Mouse (Mus musculus): ENCODE results near the gene Cyp4v3.
A peak's percentile ranks its signal among the peaks of the same experiment; 100 is the strongest.

Gene Cyp4v3

DNA sequence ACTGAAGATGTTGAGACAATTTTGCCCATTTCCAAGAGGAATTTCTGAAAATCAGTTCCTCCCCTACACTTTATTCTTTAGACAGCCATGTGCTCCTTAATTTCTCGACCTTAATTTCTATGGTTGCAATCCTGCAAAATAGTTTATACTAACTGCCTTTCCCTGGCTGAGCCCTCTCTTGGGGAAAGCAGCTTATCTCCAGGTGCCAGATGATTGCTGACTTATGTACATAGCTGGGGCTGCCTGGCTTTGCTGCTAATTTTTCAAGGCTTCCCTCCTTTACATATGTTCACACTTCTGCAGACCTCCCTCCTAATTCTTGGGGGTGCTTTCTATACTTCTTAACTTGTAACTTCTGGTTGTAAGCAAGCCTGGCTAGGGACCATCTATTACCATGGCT, 12.1 kb downstream of the Cyp4v3 start:
- DNase-seq (ENCODE audit: low spot score in 2 of 2): no peak

DNA sequence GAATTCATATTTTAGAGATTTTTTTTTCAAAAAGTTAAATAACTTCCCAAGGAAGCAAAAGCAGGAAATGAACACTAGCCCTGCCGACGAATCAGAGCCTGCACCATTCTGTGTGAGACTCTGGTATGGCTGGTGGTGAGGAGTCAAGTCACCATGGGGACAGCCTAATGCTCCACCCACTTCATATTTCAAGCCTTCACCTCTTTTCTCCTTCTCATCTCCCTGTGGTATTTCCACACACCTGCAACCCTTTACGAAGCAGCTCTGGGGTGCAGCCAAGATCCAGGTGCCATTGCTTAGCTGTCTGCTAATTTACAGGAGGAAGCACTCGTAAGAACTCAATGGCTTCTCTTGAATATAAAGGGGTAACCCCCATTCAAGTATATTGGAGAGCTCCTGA, 22.0 kb downstream of the Cyp4v3 start:
- no peak for DNase-seq (ENCODE audit: low spot score in 2 of 2)

DNA sequence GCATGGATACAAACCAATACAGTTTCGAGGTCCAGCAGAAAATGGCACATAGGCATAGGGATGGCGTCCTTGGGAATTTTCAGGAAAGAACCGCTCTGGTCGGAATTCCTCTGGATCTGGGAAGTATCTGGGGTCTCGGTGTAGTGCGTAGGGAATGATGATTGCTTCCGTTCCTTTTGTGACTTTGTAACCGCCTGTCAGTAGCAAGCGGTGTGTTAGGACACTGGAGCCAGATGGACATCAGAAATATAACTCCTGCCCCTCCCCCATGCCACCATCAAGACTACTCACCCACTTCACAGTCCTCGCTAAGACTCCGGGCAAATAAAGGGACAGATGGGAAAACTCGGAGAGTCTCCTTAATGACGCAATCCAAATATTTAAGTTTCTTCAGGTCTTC, 24.6 kb downstream of the Cyp4v3 start, which contains the start of gene Gm45753:
Gene Gm45753, minus strand, starts transcription at position 101 of the 400 bp plus-strand sequence.
- no peak for DNase-seq (ENCODE audit: low spot score in 2 of 2)

DNA sequence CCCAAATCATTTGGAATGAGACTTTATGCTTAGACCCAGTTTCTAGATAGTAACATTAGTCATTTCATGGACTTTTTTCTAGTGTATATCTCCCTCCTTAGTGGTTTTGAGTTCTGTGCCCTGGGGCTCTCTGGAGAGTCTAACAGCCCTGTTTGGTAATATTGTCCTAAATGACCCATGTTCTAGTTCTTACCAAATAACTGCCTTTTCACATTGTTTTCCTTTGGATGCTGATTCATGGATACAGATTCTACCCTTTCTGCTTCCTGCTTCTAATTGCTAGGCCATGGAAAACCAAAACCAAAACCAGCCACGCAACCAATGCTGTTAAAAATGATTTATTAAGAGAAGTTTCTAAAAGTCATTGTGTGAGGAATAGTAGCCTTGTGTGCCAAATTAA, 27.5 kb downstream of the Cyp4v3 start:
- no peak for DNase-seq (ENCODE audit: low spot score in 2 of 2)

DNA sequence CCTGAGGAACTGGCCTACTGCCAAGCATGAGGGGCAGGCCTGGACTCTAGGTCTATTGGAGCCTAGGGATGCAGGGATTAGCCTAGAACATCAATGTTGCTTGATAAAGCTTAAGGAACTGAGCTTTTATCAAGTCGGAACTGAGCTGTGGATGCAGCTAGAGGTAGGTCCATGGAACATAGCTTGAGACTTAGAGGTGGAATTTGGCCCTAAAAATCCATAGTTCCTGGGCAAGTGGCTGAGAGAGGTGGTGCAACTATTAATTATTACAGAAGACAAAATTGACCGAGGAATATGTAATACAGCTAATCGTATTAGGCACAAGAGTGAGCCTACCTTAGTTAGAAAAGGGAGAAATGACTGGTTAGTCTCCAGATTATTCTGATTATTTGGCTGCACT, 28.7 kb downstream of the Cyp4v3 start:
- no peak for DNase-seq (ENCODE audit: low spot score in 2 of 2)

DNA sequence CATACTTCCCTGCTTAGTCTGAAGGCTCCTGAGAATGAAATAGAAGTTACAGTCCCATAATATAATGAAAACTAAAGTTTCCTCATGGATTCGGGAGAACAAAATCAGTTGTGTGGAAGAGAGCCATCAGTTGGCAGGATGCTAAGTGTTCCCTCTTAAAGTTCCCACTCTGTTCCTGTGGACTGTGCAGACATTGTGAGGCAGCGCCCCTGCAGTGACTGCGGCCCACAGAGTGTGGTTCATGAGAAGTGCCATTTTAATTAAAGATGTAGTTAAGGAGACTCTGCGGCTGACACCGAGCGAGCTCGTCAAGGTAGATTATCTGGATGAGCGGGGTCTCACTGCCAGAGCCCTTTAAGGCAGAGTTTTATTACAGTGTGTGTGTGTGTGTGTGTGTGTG, 30.6 kb downstream of the Cyp4v3 start:
- no peak for DNase-seq (ENCODE audit: low spot score in 2 of 2)

DNA sequence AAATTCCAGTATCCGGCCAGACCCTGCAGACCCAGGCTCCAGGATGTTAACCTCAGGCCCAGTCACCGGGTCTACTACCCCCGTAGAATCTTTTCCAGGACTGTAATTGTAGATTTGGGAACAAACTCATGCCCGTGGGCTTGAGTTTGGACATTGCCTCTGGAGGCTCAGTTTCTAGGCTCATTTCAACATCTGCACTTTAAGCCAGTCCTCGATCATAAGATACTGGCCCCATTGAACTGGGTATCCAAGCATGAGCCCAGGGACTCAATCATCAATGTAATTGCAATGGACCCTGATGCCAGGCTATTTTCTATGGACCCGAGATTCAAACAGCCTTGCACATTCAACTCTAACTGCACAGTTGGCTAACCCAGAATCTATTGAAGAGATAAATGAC, 37.7 kb downstream of the Cyp4v3 start:
- no peak for DNase-seq (ENCODE audit: low spot score in 2 of 2)

DNA sequence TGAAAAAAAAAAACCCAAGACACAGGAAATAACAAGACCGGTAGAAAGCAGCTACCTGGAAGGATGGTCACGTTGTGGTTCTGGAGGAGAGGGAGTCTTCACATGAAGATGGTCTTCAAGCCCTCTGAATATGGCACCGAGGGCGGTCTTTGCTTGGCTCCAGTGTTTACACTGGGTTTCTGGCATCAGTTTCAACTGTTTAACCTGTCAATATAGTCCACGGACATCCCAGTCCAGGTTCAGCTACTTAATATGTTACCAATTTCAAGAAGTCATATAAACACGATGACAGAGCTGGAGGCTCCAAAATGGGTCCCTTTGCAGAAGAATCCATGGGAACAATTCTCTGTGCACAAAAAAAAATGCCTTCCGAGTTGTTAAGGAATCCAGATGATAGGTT, 38.3 kb downstream of the Cyp4v3 start, which contains the start of gene Klkb1:
Gene Klkb1, minus strand, starts transcription at position 173 of the 400 bp plus-strand sequence.
- no peak for DNase-seq (ENCODE audit: low spot score in 2 of 2)

DNA sequence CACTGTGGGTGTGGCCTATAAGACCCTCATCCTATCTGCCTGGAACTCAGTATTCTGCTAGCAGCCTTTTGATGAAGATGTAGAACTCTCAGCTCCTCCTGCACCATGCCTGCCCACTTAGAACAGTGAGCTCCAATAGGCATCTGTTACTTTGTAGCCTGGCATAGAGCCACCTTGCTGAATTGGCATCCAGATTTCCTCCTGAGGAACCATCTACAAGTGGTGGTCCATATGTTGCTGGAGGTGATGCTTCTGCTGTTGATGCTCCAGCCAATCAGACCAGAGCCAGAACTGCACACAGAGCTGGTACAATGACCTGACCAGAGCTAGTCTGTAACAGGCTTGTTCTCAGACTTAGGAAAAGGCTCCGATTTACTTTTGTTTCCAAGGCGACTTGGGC, 41.2 kb downstream of the Cyp4v3 start:
- DNase-seq (ENCODE audit: low spot score in 2 of 2): peak in 1 of 2 experiments; percentile 15

DNA sequence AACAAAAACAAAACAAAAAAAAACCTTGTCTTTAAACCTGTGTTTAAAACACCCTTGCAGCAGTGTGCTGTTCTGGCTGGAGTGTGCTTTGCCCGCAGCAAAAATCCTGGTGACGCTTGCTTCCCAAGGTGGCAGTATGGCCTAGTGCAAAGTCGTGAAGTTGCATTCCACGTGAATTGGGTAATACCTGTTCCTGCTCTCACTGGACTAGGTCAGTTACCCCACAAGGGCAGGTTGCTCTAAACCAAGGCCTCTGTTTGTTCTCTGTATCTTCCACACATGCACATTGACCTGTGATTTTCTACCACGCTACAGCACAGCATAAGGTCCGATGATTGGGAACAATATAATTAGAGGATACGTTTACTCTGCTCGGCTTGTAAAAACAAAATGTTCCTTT, 51.4 kb downstream of the Cyp4v3 start:
- no peak for DNase-seq (ENCODE audit: low spot score in 2 of 2)

DNA sequence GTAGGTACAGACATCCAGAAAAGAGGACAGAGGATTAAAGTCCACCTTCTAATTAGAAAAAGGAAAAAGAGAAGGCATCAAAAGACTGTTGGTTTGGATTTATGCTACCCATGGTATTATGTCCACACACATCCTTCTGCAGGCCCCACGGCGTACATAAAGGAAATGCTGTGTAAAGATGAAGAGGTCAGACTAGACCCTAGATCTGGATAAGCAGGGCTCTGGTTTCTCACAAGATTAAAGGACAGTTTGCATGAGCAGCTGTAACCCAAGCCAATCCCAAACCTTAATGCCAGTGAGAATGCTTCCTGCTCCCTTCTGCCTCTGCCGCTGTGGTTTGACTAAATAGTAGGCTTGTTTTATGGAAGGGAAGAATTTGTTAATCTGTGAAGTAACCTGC, 55.6 kb downstream of the Cyp4v3 start:
- no peak for DNase-seq (ENCODE audit: low spot score in 2 of 2)

DNA sequence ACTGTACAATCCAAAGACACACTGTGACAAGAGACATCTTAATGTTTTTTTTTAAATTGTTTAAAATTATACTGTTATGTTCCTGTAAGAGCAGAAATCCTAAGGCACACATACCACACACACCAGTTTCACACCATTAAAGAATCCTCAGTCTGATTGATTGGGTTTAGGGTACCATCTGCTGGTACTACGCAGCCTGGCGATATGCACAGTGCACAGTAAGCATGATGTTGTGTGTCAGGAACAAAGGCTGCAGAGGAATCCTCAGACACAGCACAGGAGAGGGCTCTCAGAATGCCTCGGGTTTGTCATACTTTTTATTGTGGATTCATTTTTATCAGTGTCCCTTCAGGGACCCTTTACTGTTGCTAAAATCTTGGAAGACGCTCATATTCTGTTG, 58.7 kb downstream of the Cyp4v3 start:
- no peak for DNase-seq (ENCODE audit: low spot score in 2 of 2)

DNA sequence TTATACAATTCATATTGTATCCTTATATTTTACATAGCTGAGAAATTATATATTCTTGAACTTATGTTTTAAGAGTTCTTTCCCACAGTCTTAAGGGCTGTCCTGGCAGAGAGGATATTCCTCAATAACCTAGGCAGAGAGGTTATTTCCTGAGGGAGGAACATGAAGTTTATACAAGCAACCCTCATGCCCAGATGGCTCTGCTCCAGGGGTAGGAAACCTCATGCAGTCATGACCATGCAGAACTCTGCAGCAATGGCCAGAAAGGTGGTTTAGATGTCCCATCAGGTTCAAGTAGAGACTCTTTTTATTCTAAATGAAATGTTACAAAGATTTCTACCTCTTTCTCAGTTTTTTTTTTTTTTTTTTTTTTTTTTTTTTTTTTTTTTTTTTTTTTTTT, 64.0 kb downstream of the Cyp4v3 start:
- DNase-seq (ENCODE audit: low spot score in 2 of 2): no peak

DNA sequence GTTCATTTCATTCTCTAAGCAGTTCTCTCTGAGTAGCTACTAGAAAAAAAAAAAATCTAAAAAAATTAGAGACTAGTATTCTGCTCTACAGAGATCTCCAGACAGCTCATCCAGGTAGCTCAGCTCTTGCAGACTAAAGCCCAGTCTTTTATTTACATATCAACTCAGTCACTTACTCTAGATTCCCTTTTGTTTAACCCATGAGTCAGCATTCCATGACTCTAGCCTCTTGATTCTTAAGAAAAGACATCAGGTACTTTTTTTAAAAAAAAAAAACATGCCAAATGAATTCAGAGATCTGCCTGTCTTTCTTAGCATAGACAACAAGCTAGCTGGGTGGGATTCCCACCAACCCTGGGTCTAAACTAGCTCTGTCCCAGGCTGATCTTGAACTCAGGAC, 64.5 kb downstream of the Cyp4v3 start:
- DNase-seq (ENCODE audit: low spot score in 2 of 2): no peak

DNA sequence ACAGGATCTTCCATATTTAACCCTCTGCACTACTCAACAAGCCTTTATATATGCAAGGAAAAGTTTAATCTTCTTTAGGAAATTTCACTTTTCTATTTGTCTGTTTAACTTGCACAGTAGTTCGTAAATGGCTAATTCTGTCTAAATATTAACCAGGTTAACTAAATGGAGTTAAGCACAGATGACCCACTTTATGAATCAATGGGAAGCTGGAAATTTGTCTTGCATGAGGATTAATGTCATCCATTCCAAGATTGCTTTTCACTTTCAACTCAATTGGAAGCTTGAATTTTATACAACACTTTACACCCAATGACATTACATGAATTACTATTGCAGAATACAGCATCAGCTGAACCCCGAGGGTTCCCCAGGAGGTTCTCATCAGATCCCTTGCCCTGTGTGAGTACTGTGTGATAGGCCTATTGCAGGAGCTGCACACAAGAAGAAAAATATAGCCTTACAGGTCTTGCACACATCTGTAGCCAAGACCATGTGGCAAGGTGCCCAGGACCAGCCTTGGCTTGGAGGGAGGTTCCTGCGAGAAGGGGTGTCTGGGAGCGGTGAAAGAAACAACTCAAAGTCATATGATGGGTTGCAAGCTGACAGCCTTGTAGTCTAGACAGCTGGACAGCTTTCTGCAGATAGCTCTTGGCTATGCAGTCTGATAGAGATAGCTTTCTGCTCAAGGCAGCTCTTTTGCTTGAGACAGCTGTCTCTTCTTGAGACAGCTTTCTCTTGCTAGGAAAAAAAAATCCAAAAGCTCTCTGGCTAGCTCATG, 65.2 kb downstream of the Cyp4v3 start:
- DNase-seq (ENCODE audit: low spot score in 2 of 2): no peak

DNA sequence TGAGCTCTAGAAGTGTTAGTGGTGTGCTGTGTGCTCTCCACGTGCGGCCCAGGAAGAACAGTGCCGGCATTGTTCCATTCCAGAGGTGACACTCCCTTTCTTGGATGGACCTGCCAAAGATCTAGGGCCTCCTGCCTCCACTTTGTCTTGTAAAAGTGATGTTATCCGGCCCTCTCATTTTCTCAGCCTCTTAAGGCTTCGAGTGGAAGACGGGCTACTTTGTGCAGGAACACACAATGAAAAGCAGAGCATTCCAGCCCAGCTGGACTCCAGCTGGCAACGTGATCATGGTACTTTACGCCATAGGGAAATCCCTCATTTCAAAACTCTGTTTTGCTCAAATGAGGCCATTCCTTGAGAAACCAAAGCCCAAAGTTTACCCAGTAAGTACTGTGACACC, 66.0 kb downstream of the Cyp4v3 start:
- no peak for DNase-seq (ENCODE audit: low spot score in 2 of 2)

DNA sequence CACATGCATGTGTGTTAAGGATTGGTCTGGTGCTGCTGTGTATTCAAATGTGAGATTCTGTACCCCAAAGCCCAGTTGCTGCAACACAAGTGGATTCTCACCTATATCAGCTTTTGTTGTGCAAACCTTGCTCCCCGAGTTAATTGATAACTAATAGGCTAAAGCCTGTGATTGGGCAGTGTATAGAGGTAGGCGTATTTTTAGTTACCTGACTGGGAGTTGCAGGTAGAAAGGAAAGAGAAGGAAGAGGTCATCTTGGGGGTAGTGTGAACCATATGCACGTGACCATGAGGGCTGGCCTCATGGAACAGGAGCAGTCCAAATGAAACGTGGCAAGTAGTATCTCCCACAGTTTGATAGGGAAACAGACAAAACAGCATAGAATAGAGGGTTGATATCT, 68.1 kb downstream of the Cyp4v3 start:
- no peak for DNase-seq (ENCODE audit: low spot score in 2 of 2)

DNA sequence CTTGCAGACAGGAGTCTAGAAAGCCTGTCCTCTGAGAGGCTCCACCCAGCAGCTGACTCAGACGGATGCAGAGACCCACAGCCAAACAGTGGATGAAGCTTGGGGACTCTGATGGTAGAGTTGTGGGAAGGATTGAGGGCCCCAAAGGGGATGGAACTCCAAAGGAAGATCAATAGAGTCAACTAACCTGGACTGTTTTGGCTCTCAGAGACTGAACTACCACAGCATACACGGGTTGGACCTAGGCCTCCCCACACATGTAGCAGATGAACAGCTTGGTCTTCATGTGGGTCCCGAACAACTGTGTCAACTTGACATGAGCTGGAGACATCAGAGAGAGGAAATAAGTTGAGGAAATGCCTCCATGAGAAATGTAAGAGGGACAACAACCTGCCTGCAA, 70.2 kb downstream of the Cyp4v3 start:
- no peak for DNase-seq (ENCODE audit: low spot score in 2 of 2)

DNA sequence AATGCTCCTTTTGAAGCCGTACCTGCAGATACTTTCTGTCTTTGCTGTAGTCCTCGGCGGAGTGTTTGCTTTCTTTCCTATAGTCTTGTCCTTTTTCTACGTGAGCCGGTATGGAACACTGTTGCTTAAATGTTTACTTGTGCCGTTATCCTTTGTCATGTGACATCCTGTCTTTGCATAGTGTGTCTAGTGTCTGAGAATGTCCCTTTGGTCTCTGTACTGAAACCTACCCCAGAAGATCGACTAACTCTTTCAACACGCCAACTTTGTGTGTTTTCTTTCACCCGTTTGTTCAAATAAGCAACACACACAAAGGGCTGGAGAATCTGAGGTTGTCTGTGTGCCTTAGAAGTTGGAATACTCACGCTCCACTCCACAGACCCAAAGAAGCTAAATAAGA, 71.1 kb downstream of the Cyp4v3 start, which contains the start of gene F11:
Gene F11, minus strand, starts transcription at position 112 of the 400 bp plus-strand sequence.
- no peak for DNase-seq (ENCODE audit: low spot score in 2 of 2)

DNA sequence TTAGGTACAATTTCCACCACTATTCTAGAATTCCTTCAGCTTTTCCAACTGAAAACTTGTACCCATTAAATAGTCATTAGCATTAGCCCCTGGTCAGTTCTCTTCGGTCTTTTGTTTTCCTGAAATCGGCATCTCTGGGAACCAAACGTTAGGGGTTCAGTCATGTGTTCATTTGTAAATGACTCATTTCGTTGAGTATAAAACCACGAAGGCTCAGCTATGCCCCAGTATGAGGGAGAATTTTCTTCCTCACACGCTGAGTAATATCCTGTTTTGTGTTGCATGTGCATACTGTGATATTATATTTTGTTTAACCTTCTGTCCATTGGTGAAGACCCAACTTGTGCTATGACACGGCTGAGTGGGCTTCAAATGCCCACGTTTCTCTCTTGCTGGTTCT, 74.6 kb downstream of the Cyp4v3 start:
- no peak for DNase-seq (ENCODE audit: low spot score in 2 of 2)

DNA sequence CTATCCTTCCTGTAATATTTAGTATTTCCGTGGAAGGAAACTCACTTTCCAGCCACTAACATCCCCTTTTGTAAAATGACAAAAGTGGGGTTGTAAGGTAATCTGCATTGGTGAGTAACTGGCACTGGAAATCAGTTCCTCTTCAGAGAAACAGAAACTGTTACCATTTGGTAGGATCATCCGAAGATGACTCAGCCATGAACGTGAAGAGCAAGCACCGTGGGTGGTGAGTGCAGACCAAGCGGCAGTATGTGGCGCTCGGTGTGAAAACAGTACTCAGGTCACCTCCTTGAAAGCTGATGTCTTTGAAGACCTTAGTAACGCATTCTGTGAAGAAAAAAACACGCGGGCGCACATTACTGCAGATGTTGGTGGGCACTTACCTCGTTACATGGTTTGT, 78.0 kb downstream of the Cyp4v3 start:
- DNase-seq (ENCODE audit: low spot score in 2 of 2): no peak
